ENCODE assay signal across 15 mouse cellular contexts in the genomic region with DNA sequence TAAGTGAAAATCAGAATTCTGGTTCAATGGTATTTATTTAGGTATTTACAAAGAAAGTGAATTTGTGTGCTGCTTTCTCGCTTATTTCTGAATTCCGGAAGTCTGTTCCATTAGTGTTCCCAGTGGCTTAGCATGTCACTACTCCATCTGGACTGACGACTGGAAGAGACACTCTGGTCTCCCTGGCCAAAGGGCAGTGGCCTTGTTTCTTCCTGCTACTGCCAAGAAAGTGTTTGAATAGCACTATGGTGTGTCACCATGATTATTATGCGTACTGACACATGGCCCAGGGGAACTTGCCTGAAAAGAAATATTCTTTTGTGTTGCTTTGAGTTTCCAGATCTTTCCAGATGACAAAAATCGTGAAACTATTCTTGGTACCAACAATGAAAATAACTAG.
"Had no signal": no experiment of that assay in that cellular context is flagged by ENCODE, and none has a peak within 500 bp of the region (broad histone marks: within the 10 kb centered on the region; RNA-seq: fewer than 3 reads in every experiment).

No protein-coding gene starts in this region.

- H3K36me3 ChIP-seq: limb, embryonic 12.5 days; liver, embryonic 13.5 days; lung, embryonic 15.5 days; neural tube, embryonic 12.5 days had no signal

- H3K4me2 ChIP-seq: limb, embryonic 12.5 days; liver, embryonic 13.5 days; lung, embryonic 15.5 days; midbrain, embryonic 11.5 days; neural tube, embryonic 12.5 days had no signal

- H3K9me3 ChIP-seq: limb, embryonic 12.5 days; liver, embryonic 13.5 days; lung, embryonic 15.5 days; megakaryocyte, embryonic 14.5 days; neural tube, embryonic 12.5 days had no signal

- H3K4me3 ChIP-seq: left cerebral cortex, adult 2 months; limb, embryonic 12.5 days; liver, embryonic 13.5 days; lung, embryonic 15.5 days; megakaryocyte, embryonic 14.5 days; neural tube, embryonic 12.5 days had no signal

- H3K9ac ChIP-seq: limb, embryonic 12.5 days; liver, embryonic 13.5 days; liver, postnatal 0 days; lung, embryonic 15.5 days; neural tube, embryonic 12.5 days had no signal

- H3K27ac ChIP-seq: left cerebral cortex, adult 2 months; limb, embryonic 12.5 days; liver, embryonic 13.5 days; lung, embryonic 15.5 days; macrophage; neural tube, embryonic 12.5 days; stomach, postnatal 0 days had no signal

- ATAC-seq: liver, postnatal 0 days had no signal

- H3K4me1 ChIP-seq: limb, embryonic 12.5 days; liver, embryonic 13.5 days; lung, embryonic 15.5 days; megakaryocyte, embryonic 14.5 days; neural tube, embryonic 12.5 days had no signal

- DNase-seq: kidney, adult 8-10 months; kidney, postnatal 36 days; liver; liver, embryonic 13.5 days; liver, postnatal 0 days; lung, postnatal 14 days; thymus, postnatal 4 days had no signal

- H3K27me3 ChIP-seq: limb, embryonic 12.5 days; liver, embryonic 13.5 days; lung, embryonic 15.5 days; megakaryocyte, embryonic 14.5 days; neural tube, embryonic 12.5 days had no signal
